Mouse (Mus musculus): ENCODE data around the gene Cux2.

DNA sequence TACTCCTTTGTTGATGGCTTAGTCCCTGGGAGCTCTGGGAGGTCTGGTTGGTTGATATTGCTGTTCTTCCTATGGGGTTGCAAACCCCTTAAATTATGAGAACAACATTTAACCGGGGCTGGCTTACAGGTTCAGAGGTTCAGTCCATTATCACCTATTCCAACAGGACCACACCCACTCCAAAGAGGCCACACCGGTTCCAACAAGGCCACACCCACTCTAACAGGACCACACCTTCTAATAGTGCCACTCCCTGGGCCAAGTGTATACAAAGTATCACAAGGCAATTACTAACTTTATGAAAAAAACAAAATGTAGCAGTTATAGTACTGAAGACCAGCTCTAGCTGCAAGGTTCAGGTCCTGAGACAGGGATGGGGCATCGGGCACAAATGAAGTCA is 34.6 kb upstream of the Cux2 start:
- TF ChIP-seq GATA1 (IDR thresholded peaks at IDR 0.05; ENCODE audit: low read depth, low read length) (no peak), MAX (IDR thresholded peaks at IDR 0.05; ENCODE audit: low read length) (no peak), EP300 (IDR thresholded peaks at IDR 0.05; ENCODE audit: low read depth in 1 of 2, low read length in 2 of 2) (no peak), NRF1 (IDR thresholded peaks at IDR 0.05; ENCODE audit: insufficient read depth, low read depth, low read length, poor library complexity, severe bottlenecking) (no peak), SIN3A (IDR thresholded peaks at IDR 0.05; ENCODE audit: low read length) (no peak), UBTF (IDR thresholded peaks at IDR 0.05; ENCODE audit: borderline replicate concordance, insufficient read depth, low read depth, low read length) (no peak), ZNF384 (IDR thresholded peaks at IDR 0.05; ENCODE audit: low read depth, low read length) (no peak)
